Mouse (Mus musculus) intestine, embryonic 15.5 days (tissue): ENCODE data around the gene Chd9. TPM values are rescaled to one million over a fixed set of nuclear protein-coding genes. Genes with fewer than 3 reads are reported as not detected.

Experiments used
- ATAC-seq: fragments of 200-750 bp; cut with Nextera tagmentation; 2 replicates; pipeline ENCODE4 v1.8.0; 2017; ENCODE audit warnings: moderate TSS enrichment, moderate library complexity
- H3K27ac ChIP-seq: fragments of 300-500 bp; sonication (generic); 2 replicates; pipeline ENCODE4 v1.5.1; 2015; ENCODE audit warnings: mild to moderate bottlenecking, inconsistent platforms
- H3K27me3 ChIP-seq: fragments of 300-500 bp; sonication (generic); replicated peaks from 2 replicates; pipeline ENCODE4 v1.6.1; 2015; ENCODE audit warnings: inconsistent platforms
- H3K36me3 ChIP-seq: fragments of 300-500 bp; sonication (generic); 2 replicates; pipeline ENCODE4 v1.6.1; 2015; ENCODE audit warnings: inconsistent platforms
- H3K4me1 ChIP-seq: fragments of 300-500 bp; sonication (generic); replicated peaks from 2 replicates; pipeline ENCODE4 v1.6.1; 2015; ENCODE audit warnings: inconsistent platforms
- H3K4me2 ChIP-seq: fragments of 300-500 bp; sonication (generic); replicated peaks from 2 replicates; pipeline ENCODE4 v1.6.1; 2015; ENCODE audit warnings: mild to moderate bottlenecking, inconsistent platforms
- H3K4me3 ChIP-seq: fragments of 300-500 bp; sonication (generic); replicated peaks from 2 replicates; pipeline ENCODE4 v1.5.1; 2015; ENCODE audit warnings: inconsistent platforms
- H3K9ac ChIP-seq: fragments of 300-500 bp; sonication (generic); 2 replicates; pipeline ENCODE4 v1.6.1; 2015; ENCODE audit warnings: inconsistent platforms
- H3K9me3 ChIP-seq: fragments of 300-500 bp; sonication (generic); 2 replicates; pipeline ENCODE4 v1.6.1; 2016; ENCODE audit warnings: inconsistent platforms
- WGBS: fragments of 180-500 bp; shearing (Covaris S2); methylation state at CpG from one replicate; pipeline ENCODE4 v1.1.7; 2015; 5-methylcytosine and 5-hydroxymethylcytosine counted together
- polyA plus RNA-seq: library from polyadenylated mRNA; unstranded; fragments of >200 nt; fragmentation: Nextera tagmentation; extraction: Ambion mirVana; gene quantifications from 2 replicates; pipeline ENCODE4 v1.2.1, GENCODE M21; 2015

The Chd9 gene
- polyA plus RNA-seq, 1 experiment from 2014 or later: 154 TPM

- Histone ChIP-seq H3K9ac (no peak overlapping the region), H3K4me3 (no peak overlapping the region), H3K4me2 (no peak overlapping the region), H3K9me3 (no peaks in the 10 kb centered on the region), H3K27ac (no peak overlapping the region), H3K27me3 (no peaks in the 10 kb centered on the region), H3K36me3 (peaks cover 7% of the 10 kb centered on the region), H3K4me1 (no peaks in the 10 kb centered on the region)
- 92% methylated on average over 5 of the region's 5 CpGs for WGBS
- no peak for ATAC-seq
These were observed 151.1 kb downstream of the Chd9 start for GRCm38 (mm10) chr8:90979295-90979694.

- no peak overlapping the region for H3K9ac ChIP-seq
These were observed 153.9 kb downstream of the Chd9 start for GRCm38 (mm10) chr8:90982087-90982486.

GRCm38 (mm10) chr8:91019726-91020125 lies 191.6 kb downstream of the Chd9 start:
- Histone ChIP-seq H3K27ac (no peak overlapping the region), H3K27me3 (no peaks in the 10 kb centered on the region), H3K4me1 (no peaks in the 10 kb centered on the region), H3K36me3 (peaks cover 19% of the 10 kb centered on the region), H3K9ac (no peak overlapping the region), H3K4me3 (no peak overlapping the region), H3K4me2 (no peak overlapping the region), H3K9me3 (no peaks in the 10 kb centered on the region)
- ATAC-seq: no peak
- 7% methylated on average over 2 of the region's 2 CpGs for WGBS

More at GRCm38 (mm10) chr8:90982087-90982486, 153.9 kb downstream of the Chd9 start:
- ATAC-seq: no peak
- 78% methylated on average over 3 of the region's 3 CpGs for WGBS
- Histone ChIP-seq H3K4me3 (no peak overlapping the region), H3K4me2 (no peak overlapping the region), H3K27ac (no peak overlapping the region), H3K36me3 (peaks cover 7% of the 10 kb centered on the region), H3K27me3 (no peaks in the 10 kb centered on the region), H3K4me1 (no peaks in the 10 kb centered on the region), H3K9me3 (no peaks in the 10 kb centered on the region)

GRCm38 (mm10) chr8:91034417-91034816 lies 206.3 kb downstream of the Chd9 start:
- H3K9me3 ChIP-seq: no peaks in the 10 kb centered on the region
- no peak for ATAC-seq
- no peak overlapping the region for H3K4me3 ChIP-seq
- H3K27ac ChIP-seq: no peak overlapping the region
- no peaks in the 10 kb centered on the region for H3K27me3 ChIP-seq
- no peak overlapping the region for H3K9ac ChIP-seq
- peaks cover 21% of the 10 kb centered on the region for H3K36me3 ChIP-seq
- WGBS: 87% methylated on average over 6 of the region's 6 CpGs
- H3K4me1 ChIP-seq: no peaks in the 10 kb centered on the region
- no peak overlapping the region for H3K4me2 ChIP-seq

GRCm38 (mm10) chr8:91036905-91037304 lies 208.8 kb downstream of the Chd9 start:
- Histone ChIP-seq H3K9me3 (no peaks in the 10 kb centered on the region), H3K4me3 (no peak overlapping the region), H3K9ac (no peak overlapping the region), H3K4me2 (no peak overlapping the region), H3K27ac (no peak overlapping the region), H3K36me3 (peaks cover 22% of the 10 kb centered on the region), H3K27me3 (no peaks in the 10 kb centered on the region), H3K4me1 (no peaks in the 10 kb centered on the region)
- 60% methylated on average over 6 of the region's 6 CpGs for WGBS
- ATAC-seq: no peak

- Histone ChIP-seq H3K4me3 (no peak overlapping the region), H3K4me1 (no peaks in the 10 kb centered on the region), H3K9ac (no peak overlapping the region), H3K27ac (no peak overlapping the region), H3K36me3 (peaks cover 24% of the 10 kb centered on the region), H3K27me3 (no peaks in the 10 kb centered on the region), H3K9me3 (no peaks in the 10 kb centered on the region), H3K4me2 (no peak overlapping the region)
- ATAC-seq: no peak
- 92% methylated on average over 1 of the region's 1 CpGs for WGBS
These were observed 210.5 kb downstream of the Chd9 start for GRCm38 (mm10) chr8:91038637-91039036.

GRCm38 (mm10) chr8:91046370-91046769 lies 218.2 kb downstream of the Chd9 start:
- Histone ChIP-seq H3K9me3 (no peaks in the 10 kb centered on the region), H3K4me1 (peaks cover 4% of the 10 kb centered on the region), H3K4me3 (no peak overlapping the region), H3K9ac (no peak overlapping the region), H3K4me2 (no peak overlapping the region), H3K36me3 (peaks cover 12% of the 10 kb centered on the region; the same call in 1 of the 2 replicates), H3K27ac (no peak overlapping the region), H3K27me3 (no peaks in the 10 kb centered on the region)
- 58% methylated on average over 4 of the region's 4 CpGs for WGBS
- no peak for ATAC-seq

- H3K4me2 ChIP-seq: no peak overlapping the region
- no peak overlapping the region for H3K27ac ChIP-seq
- ATAC-seq: no peak
- peaks cover 8% of the 10 kb centered on the region; the same call in 1 of the 2 replicates for H3K36me3 ChIP-seq
- WGBS: 37% methylated on average over 8 of the region's 8 CpGs
- no peaks in the 10 kb centered on the region for H3K9me3 ChIP-seq
- H3K4me1 ChIP-seq: peaks cover 4% of the 10 kb centered on the region
- H3K4me3 ChIP-seq: no peak overlapping the region
- H3K9ac ChIP-seq: no peak overlapping the region
- no peaks in the 10 kb centered on the region for H3K27me3 ChIP-seq
These were observed 222.9 kb downstream of the Chd9 start for GRCm38 (mm10) chr8:91051037-91051436.

- Histone ChIP-seq H3K36me3 (peaks cover 8% of the 10 kb centered on the region; the same call in 1 of the 2 replicates), H3K9ac (no peak overlapping the region), H3K4me1 (peaks cover 4% of the 10 kb centered on the region), H3K4me3 (no peak overlapping the region), H3K27me3 (no peaks in the 10 kb centered on the region), H3K9me3 (no peaks in the 10 kb centered on the region), H3K4me2 (no peak overlapping the region), H3K27ac (no peak overlapping the region)
- WGBS: 86% methylated on average over 4 of the region's 4 CpGs
- ATAC-seq: no peak
These were observed 226.3 kb downstream of the Chd9 start for GRCm38 (mm10) chr8:91054418-91054817.

- no peak for ATAC-seq
- 43% methylated on average over 3 of the region's 3 CpGs for WGBS
- H3K4me3 ChIP-seq: no peak overlapping the region
- no peaks in the 10 kb centered on the region for H3K9me3 ChIP-seq
- no peak overlapping the region for H3K27ac ChIP-seq
- no peak overlapping the region for H3K9ac ChIP-seq
- H3K4me1 ChIP-seq: no peaks in the 10 kb centered on the region
- H3K36me3 ChIP-seq: peaks cover 8% of the 10 kb centered on the region; the same call in 1 of the 2 replicates
- H3K27me3 ChIP-seq: no peaks in the 10 kb centered on the region
- H3K4me2 ChIP-seq: no peak overlapping the region
These were observed 228.7 kb downstream of the Chd9 start for GRCm38 (mm10) chr8:91056848-91057247.

GRCm38 (mm10) chr8:91059086-91059578 lies 231.0 kb downstream of the Chd9 start:
- Histone ChIP-seq H3K9me3 (no peaks in the 10 kb centered on the region), H3K4me2 (no peak overlapping the region), H3K36me3 (peaks cover 4% of the 10 kb centered on the region; the same call in 1 of the 2 replicates), H3K27ac (no peak overlapping the region), H3K4me3 (no peak overlapping the region), H3K9ac (no peak overlapping the region), H3K4me1 (no peaks in the 10 kb centered on the region), H3K27me3 (no peaks in the 10 kb centered on the region)
- ATAC-seq: no peak

GRCm38 (mm10) chr8:91059884-91060510 lies 231.8 kb downstream of the Chd9 start:
- 78% methylated on average over 7 of the region's 7 CpGs for WGBS
- H3K27me3 ChIP-seq: no peaks in the 10 kb centered on the region
- no peak overlapping the region for H3K9ac ChIP-seq
- peaks cover under 1% of the 10 kb centered on the region; the same call in 1 of the 2 replicates for H3K36me3 ChIP-seq
- no peaks in the 10 kb centered on the region for H3K4me1 ChIP-seq
- ATAC-seq: no peak
- no peaks in the 10 kb centered on the region for H3K9me3 ChIP-seq
- no peak overlapping the region for H3K27ac ChIP-seq
- no peak overlapping the region for H3K4me2 ChIP-seq
- H3K4me3 ChIP-seq: no peak overlapping the region
